Mouse (Mus musculus): ENCODE measurements at regions not wholly inside any gene's neighbourhood (a gene's known extent, or its start where the extent isn't known, plus 50 kb on each side); places are given as distances from the start of the nearest gene placed in this dataset.

DNA sequence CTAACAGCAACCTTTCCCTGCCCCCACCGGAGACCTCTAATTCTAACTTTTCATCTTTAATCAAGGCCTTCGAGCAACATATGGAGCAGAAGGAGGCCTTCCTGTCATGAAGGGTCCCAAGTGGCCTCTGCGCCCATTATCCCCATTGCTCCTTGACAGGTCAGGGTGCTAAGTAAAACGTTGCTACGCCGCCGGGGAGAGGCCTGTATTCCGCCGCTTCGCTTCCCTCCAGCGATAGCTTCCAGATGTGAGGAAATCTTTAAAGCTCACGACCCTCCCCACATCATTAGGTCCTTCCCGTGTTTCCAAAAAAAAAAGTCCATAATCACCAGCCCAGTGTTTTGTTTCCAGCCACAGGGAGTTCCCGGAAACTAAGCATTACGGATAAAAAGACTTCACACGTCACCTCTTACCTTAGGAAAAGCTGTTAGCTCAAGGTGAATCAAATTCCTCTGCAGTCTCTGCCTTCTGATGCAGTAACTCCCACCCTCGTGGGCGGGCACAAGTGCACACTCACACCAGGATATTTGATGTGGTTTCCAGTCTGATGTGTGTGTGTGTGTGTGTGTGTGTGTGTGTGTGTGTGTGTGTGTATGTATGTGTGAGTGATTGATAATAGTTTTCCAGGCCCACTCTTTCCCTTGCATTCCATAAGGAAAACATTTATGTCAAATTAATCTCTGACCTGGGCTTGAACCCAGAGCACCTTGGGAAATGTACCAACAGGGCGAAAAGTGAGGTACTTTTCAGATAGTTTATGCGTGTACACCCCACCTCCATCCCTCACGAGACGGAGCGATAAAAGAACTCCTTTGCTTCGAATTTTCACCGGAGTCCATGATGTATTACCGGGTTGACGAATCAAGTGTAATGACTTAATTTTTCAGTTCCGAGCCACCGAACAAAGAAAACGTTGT, 107.5 kb downstream of the Gm45692 start:
- no peak for DNase-seq (ENCODE audit: low spot score in 2 of 2)

DNA sequence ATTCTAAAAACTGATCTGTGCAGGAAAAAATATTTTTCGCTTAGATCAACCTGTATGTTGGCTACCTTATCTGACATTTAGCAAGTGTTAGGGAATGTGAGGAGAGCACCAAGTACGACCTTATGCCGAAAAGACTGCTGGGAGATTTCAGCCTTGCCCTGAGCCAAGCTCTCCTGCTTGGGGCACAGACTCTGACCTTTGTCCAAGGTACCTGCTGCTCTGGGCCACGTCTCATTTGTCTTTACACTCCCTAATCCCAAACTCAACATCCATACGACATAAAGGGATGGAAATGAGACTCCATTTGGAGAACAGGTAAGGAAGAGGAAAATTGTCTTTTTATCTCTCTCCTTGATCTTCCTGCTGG, 108.2 kb downstream of the Gm45692 start:
- DNase-seq (ENCODE audit: low spot score in 2 of 2), result no peak

DNA sequence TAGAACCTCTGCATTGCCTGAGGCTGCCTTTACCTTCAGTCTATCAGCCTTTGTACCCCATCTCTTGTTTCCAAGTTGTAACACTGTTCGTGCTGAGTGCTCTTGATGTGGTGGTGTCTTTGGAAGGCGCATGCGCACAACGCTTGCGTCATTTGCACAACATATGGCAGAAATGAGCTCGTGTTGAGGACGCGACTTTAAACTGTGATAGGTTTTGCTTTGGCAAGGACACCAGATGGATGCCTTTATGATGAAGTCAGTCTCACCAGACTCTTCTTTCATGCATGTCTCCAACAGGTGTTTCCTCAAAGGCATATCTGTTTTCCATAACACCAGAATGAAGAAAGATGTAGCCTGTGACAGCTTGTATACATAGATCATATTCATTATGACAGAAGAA, 110.2 kb downstream of the Gm45692 start:
- DNase-seq (ENCODE audit: low spot score in 2 of 2), result no peak

DNA sequence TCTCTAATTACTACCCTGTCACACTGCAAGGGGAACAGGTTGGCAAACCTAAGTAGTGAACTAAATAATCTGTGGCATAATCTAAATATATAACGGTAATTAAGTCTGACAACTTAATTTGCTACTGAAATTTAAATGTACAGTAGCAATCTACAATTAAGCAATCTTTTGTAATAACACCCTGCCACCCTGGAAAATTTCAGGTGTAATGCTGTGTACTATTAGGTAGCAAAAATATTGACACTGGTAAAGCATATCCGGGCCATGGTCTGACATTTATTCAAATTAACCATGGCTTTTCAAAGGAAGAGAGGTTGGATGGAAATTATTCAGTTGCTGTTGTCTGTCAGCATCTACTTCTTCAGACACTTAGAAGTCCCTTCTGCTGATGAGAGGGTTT, 119.7 kb downstream of the Gm45692 start:
- DNase-seq (ENCODE audit: low spot score in 2 of 2), result no peak

DNA sequence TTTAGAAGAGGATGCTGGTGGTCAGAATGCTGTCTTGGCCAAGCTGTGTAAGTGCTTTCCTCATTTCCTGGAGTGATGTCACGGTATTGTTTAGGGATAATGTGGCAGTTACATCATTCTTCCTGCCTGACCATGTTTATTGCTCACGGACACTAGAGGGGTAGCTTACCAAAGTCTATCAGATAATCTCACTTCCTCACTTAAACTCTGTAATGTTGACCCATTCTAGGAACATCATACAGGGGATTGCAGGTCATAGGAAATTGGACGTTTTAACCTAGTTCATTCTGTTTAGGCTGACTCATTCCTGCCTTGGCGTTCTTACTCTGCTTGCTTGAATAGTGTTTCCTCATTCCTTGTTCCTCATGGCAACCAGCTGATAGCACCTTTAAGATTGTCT, 120.3 kb downstream of the Gm45692 start:
- DNase-seq (ENCODE audit: low spot score in 2 of 2), result no peak

DNA sequence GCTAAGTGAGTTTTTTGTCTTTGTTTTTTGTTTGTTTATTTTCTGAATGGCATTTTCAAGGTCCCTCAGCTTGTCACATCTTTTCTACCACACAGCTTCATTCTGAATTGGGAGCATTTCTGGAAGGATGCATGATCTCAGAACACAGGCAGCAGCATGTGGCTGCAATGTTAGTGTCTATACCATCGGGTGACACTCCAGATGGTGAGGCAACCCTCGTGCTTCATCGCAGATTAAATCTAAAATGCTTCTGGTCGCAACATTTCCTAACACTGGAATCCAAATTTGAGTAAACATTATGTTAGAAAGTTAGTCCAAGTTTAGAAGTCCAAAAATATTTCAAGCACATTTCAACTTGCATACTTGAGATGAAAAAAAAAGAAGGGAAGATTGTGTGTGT, 124.4 kb downstream of the Gm45692 start:
- peak; percentile 10 to 24 for DNase-seq (ENCODE audit: low spot score in 2 of 2)

DNA sequence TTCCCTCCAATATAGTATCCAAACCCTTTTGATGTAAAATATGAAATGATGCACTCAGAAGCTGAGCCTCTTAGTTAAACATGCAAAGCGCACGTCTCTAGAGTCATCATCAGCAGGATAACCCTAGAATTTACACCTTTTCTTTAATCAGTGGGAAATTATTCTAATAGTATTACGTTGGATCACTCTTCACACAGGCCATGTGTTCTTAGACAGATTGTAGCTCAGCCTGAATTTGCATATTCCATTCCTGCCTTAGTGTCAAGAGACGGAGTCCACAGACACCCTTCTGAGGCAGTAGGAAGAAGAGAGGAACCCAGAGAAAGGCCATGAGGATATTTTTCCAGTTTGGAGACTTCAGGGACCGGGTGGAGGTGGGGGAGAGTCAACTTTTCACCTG, 125.0 kb downstream of the Gm45692 start:
- no peak for DNase-seq (ENCODE audit: low spot score in 2 of 2)

- no peak for DNase-seq (ENCODE audit: low spot score in 2 of 2)
Observed at GRCm38 (mm10) chr8:26255191-26255669, 135.9 kb downstream of the Gm45692 start.

GRCm38 (mm10) chr8:26260294-26260693, 141.0 kb downstream of the Gm45692 start:
- no peak for DNase-seq (ENCODE audit: low spot score in 2 of 2)

- DNase-seq (ENCODE audit: low spot score in 2 of 2), result no peak
Observed at GRCm38 (mm10) chr8:26262536-26262935, 143.2 kb downstream of the Gm45692 start.

- DNase-seq (ENCODE audit: low spot score in 2 of 2), result no peak
Observed at GRCm38 (mm10) chr8:26264869-26265321, 145.6 kb downstream of the Gm45692 start.

- DNase-seq (ENCODE audit: low spot score in 2 of 2), result no peak
Observed at GRCm38 (mm10) chr8:26265366-26265765, 146.0 kb downstream of the Gm45692 start.

GRCm38 (mm10) chr8:26266384-26266783, 147.1 kb downstream of the Gm45692 start:
- DNase-seq (ENCODE audit: low spot score in 2 of 2), result no peak

- DNase-seq (ENCODE audit: low spot score in 2 of 2), result no peak
Observed at GRCm38 (mm10) chr8:26267569-26267968, 148.2 kb downstream of the Gm45692 start.

- no peak for DNase-seq (ENCODE audit: low spot score in 2 of 2)
Observed at GRCm38 (mm10) chr8:26268751-26269415, 149.5 kb downstream of the Gm45692 start.

DNA sequence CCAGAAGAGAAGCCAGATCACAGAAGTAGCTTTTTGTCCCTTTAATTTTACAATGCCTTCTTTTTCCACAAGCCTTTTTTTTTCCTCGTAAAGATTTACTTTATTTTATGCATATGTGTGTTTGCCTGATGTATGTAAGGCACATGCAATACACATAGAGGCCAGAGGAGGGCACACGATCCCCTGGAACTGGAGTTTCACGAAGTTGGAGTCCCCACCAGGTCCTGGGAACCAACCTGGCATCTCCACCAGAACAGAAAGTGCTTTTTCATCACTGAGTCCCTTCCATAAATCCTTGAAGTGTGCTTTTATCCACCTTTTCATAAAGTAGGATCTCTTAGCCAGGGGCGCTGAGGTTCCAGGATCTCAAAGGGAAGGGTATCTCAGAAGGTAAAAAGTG, 152.8 kb downstream of the Gm45692 start:
- DNase-seq (ENCODE audit: low spot score in 2 of 2), result no peak

- DNase-seq (ENCODE audit: low spot score in 2 of 2), result no peak
Observed at GRCm38 (mm10) chr8:26272675-26273414, 153.5 kb downstream of the Gm45692 start.

GRCm38 (mm10) chr8:26273415-26273760, 154.1 kb downstream of the Gm45692 start:
- no peak for DNase-seq (ENCODE audit: low spot score in 2 of 2)

DNA sequence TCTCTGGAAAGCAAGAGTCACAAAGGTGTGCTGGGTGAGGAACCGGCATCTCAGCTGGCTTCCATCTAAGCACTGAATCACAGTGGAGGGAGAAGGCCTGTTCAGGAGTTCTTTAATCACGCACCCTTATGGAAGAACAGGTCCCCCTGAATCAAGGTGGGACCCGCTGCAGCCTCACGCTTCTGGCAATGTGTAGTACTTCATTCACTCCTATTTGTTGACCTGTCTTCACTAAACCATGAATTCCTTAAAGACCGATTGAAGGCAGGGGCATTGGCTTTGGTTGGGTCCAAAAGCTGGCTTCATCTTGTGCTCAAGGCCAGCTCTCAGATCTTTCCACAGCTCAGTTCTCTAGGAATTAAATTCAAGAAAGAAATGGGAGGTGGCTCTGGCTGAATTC, 154.5 kb downstream of the Gm45692 start:
- DNase-seq (ENCODE audit: low spot score in 2 of 2), result no peak

DNA sequence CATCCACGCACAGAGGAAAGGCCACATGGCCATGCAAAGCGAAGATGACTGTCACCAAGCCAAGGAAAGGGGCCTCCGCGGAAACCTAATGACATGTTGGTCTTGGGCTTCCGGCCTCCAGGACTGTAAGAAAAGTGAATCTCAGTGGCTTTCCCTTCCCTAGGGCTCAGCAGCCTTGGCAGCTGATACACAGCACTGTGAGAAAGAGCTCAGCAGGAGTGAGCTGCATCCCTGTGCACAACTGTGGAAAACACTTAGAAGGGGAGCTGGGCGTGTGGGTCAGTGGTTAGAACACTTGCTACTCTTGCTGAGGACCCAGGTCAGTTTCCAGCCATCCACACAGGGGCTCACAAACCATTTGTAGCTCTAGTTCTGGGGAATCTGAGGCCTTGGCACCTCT, 155.1 kb downstream of the Gm45692 start:
- no peak for DNase-seq (ENCODE audit: low spot score in 2 of 2)

- DNase-seq (ENCODE audit: low spot score in 2 of 2), result no peak
Observed at GRCm38 (mm10) chr8:26282156-26282935, 163.0 kb downstream of the Gm45692 start.

- no peak for DNase-seq (ENCODE audit: low spot score in 2 of 2)
Observed at GRCm38 (mm10) chr8:26283957-26284356, 164.6 kb downstream of the Gm45692 start.

All from frontal cortex, postnatal 14 days (tissue).